Mouse (Mus musculus): ENCODE data around the gene Ina. TPM values are rescaled to one million over a fixed set of nuclear protein-coding genes. Genes with fewer than 3 reads are reported as not detected.
A peak's percentile ranks its signal among the peaks of the same experiment; 100 is the strongest.

The Ina gene
- 124 and 127 TPM in 2 replicates for polyA plus RNA-seq (2012; rRNA removed)

- TF ChIP-seq CTCF (IDR thresholded peaks at IDR 0.05; ENCODE audit: extremely low read depth, insufficient read depth, low read length) (no peak), POLR2A (IDR thresholded peaks at IDR 0.05; ENCODE audit: extremely low read depth, insufficient read depth, low read length) (peak; percentile 86)
- peak within 1 kb of the TSS; percentile 96 for H3K4me3 ChIP-seq (ENCODE audit: insufficient read depth, low read length)
Measured at GRCm38 (mm10) chr19:47014447-47015381, at the start of gene Ina, which contains the start of gene Nt5c2. Gene Ina (plus strand): TSS chr19:47014698. Gene Nt5c2 (minus strand): TSS chr19:47015153.

GRCm38 (mm10) chr19:46965496-46965895, 49.0 kb upstream of the Ina start:
- peaks cover 7% of the 10 kb centered on the region for H3K4me1 ChIP-seq (ENCODE audit: control insufficient read depth, insufficient read depth, low read length)
- no peak overlapping the region for H3K4me3 ChIP-seq (ENCODE audit: insufficient read depth, low read length)
- no peak overlapping the region for H3K27ac ChIP-seq (ENCODE audit: insufficient read depth, low read length)
- TF ChIP-seq CTCF (IDR thresholded peaks at IDR 0.05; ENCODE audit: extremely low read depth, insufficient read depth, low read length) = no peak
- no peak for TF ChIP-seq POLR2A (IDR thresholded peaks at IDR 0.05; ENCODE audit: extremely low read depth, insufficient read depth, low read length)

More at GRCm38 (mm10) chr19:47014447-47015381, at the start of gene Ina, which contains the start of gene Nt5c2:
- H3K27ac ChIP-seq (ENCODE audit: insufficient read depth, low read length) = peak within 1 kb of the TSS; percentile 98
- H3K4me1 ChIP-seq (ENCODE audit: control insufficient read depth, insufficient read depth, low read length) = peaks cover 4% of the 10 kb centered on the region

GRCm38 (mm10) chr19:46966330-46966729, 48.2 kb upstream of the Ina start:
- TF ChIP-seq POLR2A (IDR thresholded peaks at IDR 0.05; ENCODE audit: extremely low read depth, insufficient read depth, low read length) (no peak), CTCF (IDR thresholded peaks at IDR 0.05; ENCODE audit: extremely low read depth, insufficient read depth, low read length) (no peak)
- no peak overlapping the region for H3K4me3 ChIP-seq (ENCODE audit: insufficient read depth, low read length)

GRCm38 (mm10) chr19:46967861-46968260, 46.6 kb upstream of the Ina start:
- Histone ChIP-seq H3K4me1 (ENCODE audit: control insufficient read depth, insufficient read depth, low read length) (peaks cover 12% of the 10 kb centered on the region), H3K4me3 (ENCODE audit: insufficient read depth, low read length) (no peak overlapping the region), H3K27ac (ENCODE audit: insufficient read depth, low read length) (no peak overlapping the region)
- TF ChIP-seq CTCF (IDR thresholded peaks at IDR 0.05; ENCODE audit: extremely low read depth, insufficient read depth, low read length) = no peak
- TF ChIP-seq POLR2A (IDR thresholded peaks at IDR 0.05; ENCODE audit: extremely low read depth, insufficient read depth, low read length) = no peak

More at GRCm38 (mm10) chr19:46966330-46966729, 48.2 kb upstream of the Ina start:
- no peak overlapping the region for H3K27ac ChIP-seq (ENCODE audit: insufficient read depth, low read length)
- H3K4me1 ChIP-seq (ENCODE audit: control insufficient read depth, insufficient read depth, low read length) = peaks cover 10% of the 10 kb centered on the region

GRCm38 (mm10) chr19:46968833-46969232, 45.7 kb upstream of the Ina start:
- Histone ChIP-seq H3K27ac (ENCODE audit: insufficient read depth, low read length) (no peak overlapping the region), H3K4me3 (ENCODE audit: insufficient read depth, low read length) (no peak overlapping the region), H3K4me1 (ENCODE audit: control insufficient read depth, insufficient read depth, low read length) (peaks cover 12% of the 10 kb centered on the region)
- TF ChIP-seq POLR2A (IDR thresholded peaks at IDR 0.05; ENCODE audit: extremely low read depth, insufficient read depth, low read length) = no peak

- peaks cover 12% of the 10 kb centered on the region for H3K4me1 ChIP-seq (ENCODE audit: control insufficient read depth, insufficient read depth, low read length)
- H3K4me3 ChIP-seq (ENCODE audit: insufficient read depth, low read length) = no peak overlapping the region
- peak overlapping the region; percentile 14; the same call in 1 of the 2 replicates for H3K27ac ChIP-seq (ENCODE audit: insufficient read depth, low read length)
- TF ChIP-seq CTCF (IDR thresholded peaks at IDR 0.05; ENCODE audit: extremely low read depth, insufficient read depth, low read length) (no peak), POLR2A (IDR thresholded peaks at IDR 0.05; ENCODE audit: extremely low read depth, insufficient read depth, low read length) (no peak)
Measured at GRCm38 (mm10) chr19:46969286-46969985, 45.1 kb upstream of the Ina start.

- Histone ChIP-seq H3K4me3 (ENCODE audit: insufficient read depth, low read length) (no peak overlapping the region), H3K4me1 (ENCODE audit: control insufficient read depth, insufficient read depth, low read length) (peaks cover 12% of the 10 kb centered on the region), H3K27ac (ENCODE audit: insufficient read depth, low read length) (peak overlapping the region; percentile 14; the same call in 1 of the 2 replicates)
- TF ChIP-seq CTCF (IDR thresholded peaks at IDR 0.05; ENCODE audit: extremely low read depth, insufficient read depth, low read length) = no peak
- TF ChIP-seq POLR2A (IDR thresholded peaks at IDR 0.05; ENCODE audit: extremely low read depth, insufficient read depth, low read length) = no peak
Measured at GRCm38 (mm10) chr19:46970121-46970729, 44.3 kb upstream of the Ina start.

GRCm38 (mm10) chr19:46971051-46971689, 43.3 kb upstream of the Ina start:
- TF ChIP-seq CTCF (IDR thresholded peaks at IDR 0.05; ENCODE audit: extremely low read depth, insufficient read depth, low read length) = no peak
- no peak for TF ChIP-seq POLR2A (IDR thresholded peaks at IDR 0.05; ENCODE audit: extremely low read depth, insufficient read depth, low read length)
- peaks cover 12% of the 10 kb centered on the region for H3K4me1 ChIP-seq (ENCODE audit: control insufficient read depth, insufficient read depth, low read length)
- peak overlapping the region; percentile 12; the same call in 1 of the 2 replicates for H3K27ac ChIP-seq (ENCODE audit: insufficient read depth, low read length)
- no peak overlapping the region for H3K4me3 ChIP-seq (ENCODE audit: insufficient read depth, low read length)

GRCm38 (mm10) chr19:46971712-46972111, 42.8 kb upstream of the Ina start:
- Histone ChIP-seq H3K4me3 (ENCODE audit: insufficient read depth, low read length) (no peak overlapping the region), H3K4me1 (ENCODE audit: control insufficient read depth, insufficient read depth, low read length) (peaks cover 12% of the 10 kb centered on the region), H3K27ac (ENCODE audit: insufficient read depth, low read length) (peak overlapping the region; percentile 12; the same call in 1 of the 2 replicates)
- TF ChIP-seq CTCF (IDR thresholded peaks at IDR 0.05; ENCODE audit: extremely low read depth, insufficient read depth, low read length) (no peak), POLR2A (IDR thresholded peaks at IDR 0.05; ENCODE audit: extremely low read depth, insufficient read depth, low read length) (no peak)
